Mouse (Mus musculus) heart, embryonic 14.5 days (tissue): ENCODE data around the gene Dmrtc1a. TPM values are rescaled to one million over a fixed set of nuclear protein-coding genes. Genes with fewer than 3 reads are reported as not detected.
A peak's percentile ranks its signal among the peaks of the same experiment; 100 is the strongest.
"Not testable (repeated sequence)": the region's sequence is repeated elsewhere in the genome, so short reads cannot be mapped to it uniquely, and the experiment has no call there.

Experiments
- ATAC-seq: fragments of 200-750 bp; cut with Nextera tagmentation; 2 replicates; pipeline ENCODE4 v1.8.0; 2017; ENCODE audit warnings: low read depth, moderate TSS enrichment; ENCODE audit not compliant: insufficient number of reproducible peaks, insufficient read depth, low FRiP score
- H3K27ac ChIP-seq, 2 experiments: fragments of 200-500 bp in 1 of 2; fragments of 300-500 bp in 1 of 2; sonication (generic) in 1 of 2; replicated peaks in 1 of 2; 2 replicates each; pipeline ENCODE4 v1.5.1; 2012 to 2014; ENCODE audit warnings: low read depth in 2 of 2, low read length in 2 of 2, control low read depth in 1 of 2, mild to moderate bottlenecking in 1 of 2, mixed read lengths in 1 of 2; ENCODE audit not compliant: control insufficient read depth in 1 of 2, insufficient read depth in 1 of 2
- H3K27me3 ChIP-seq: fragments of 300-500 bp; sonication (generic); 2 replicates; pipeline ENCODE4 v1.6.1; 2014; ENCODE audit warnings: mild to moderate bottlenecking, low read length, control low read depth; ENCODE audit not compliant: control insufficient read depth, insufficient read depth
- H3K36me3 ChIP-seq: fragments of 300-500 bp; sonication (generic); 2 replicates; pipeline ENCODE4 v1.6.1; 2014; ENCODE audit warnings: mild to moderate bottlenecking, control low read depth, low read length, mixed read lengths; ENCODE audit not compliant: control insufficient read depth, insufficient read depth
- H3K4me1 ChIP-seq, 2 experiments: fragments of 200-500 bp in 1 of 2; fragments of 300-500 bp in 1 of 2; sonication (generic) in 1 of 2; 2 replicates each; pipeline ENCODE4 v1.6.1; 2012 to 2014; ENCODE audit warnings: low read length in 2 of 2, control low read depth in 1 of 2, mixed read lengths in 1 of 2; ENCODE audit not compliant: control insufficient read depth in 2 of 2, insufficient read depth in 2 of 2
- H3K4me2 ChIP-seq: fragments of 300-500 bp; sonication (generic); 2 replicates; pipeline ENCODE4 v1.6.1; 2014; ENCODE audit warnings: mild to moderate bottlenecking, low read length
- H3K4me3 ChIP-seq, 2 experiments: fragments of 200-500 bp in 1 of 2; fragments of 300-500 bp in 1 of 2; sonication (generic) in 1 of 2; 2 replicates each; pipeline ENCODE4 v1.5.1; 2012 to 2014; ENCODE audit warnings: low read length in 2 of 2, mild to moderate bottlenecking in 2 of 2, control low read depth in 1 of 2, low read depth in 1 of 2, moderate library complexity in 1 of 2; ENCODE audit not compliant: control insufficient read depth in 1 of 2, insufficient read depth in 1 of 2
- H3K9ac ChIP-seq: fragments of 300-500 bp; sonication (generic); 2 replicates; pipeline ENCODE4 v1.6.1; 2014; ENCODE audit warnings: mild to moderate bottlenecking, low read length
- H3K9me3 ChIP-seq: fragments of 300-500 bp; sonication (generic); 2 replicates; pipeline ENCODE4 v1.6.1; 2016; ENCODE audit warnings: low read length, control low read depth; ENCODE audit not compliant: control insufficient read depth
- WGBS: fragments of 180-500 bp; shearing (Covaris S2); extraction: QIAGEN DNeasy Blood & Tissue Kit; methylation state at CpG from one replicate; pipeline ENCODE4 v1.1.7; 2014; 5-methylcytosine and 5-hydroxymethylcytosine counted together
- polyA plus RNA-seq: library from polyadenylated mRNA; unstranded; fragments of >200 nt; fragmentation: Nextera tagmentation; extraction: Ambion mirVana; gene quantifications from 2 replicates; pipeline ENCODE4 v1.2.1, GENCODE M21; 2014

Dmrtc1a gene
- polyA plus RNA-seq, result 0.49 and 0.63 TPM in 2 replicates

DNA sequence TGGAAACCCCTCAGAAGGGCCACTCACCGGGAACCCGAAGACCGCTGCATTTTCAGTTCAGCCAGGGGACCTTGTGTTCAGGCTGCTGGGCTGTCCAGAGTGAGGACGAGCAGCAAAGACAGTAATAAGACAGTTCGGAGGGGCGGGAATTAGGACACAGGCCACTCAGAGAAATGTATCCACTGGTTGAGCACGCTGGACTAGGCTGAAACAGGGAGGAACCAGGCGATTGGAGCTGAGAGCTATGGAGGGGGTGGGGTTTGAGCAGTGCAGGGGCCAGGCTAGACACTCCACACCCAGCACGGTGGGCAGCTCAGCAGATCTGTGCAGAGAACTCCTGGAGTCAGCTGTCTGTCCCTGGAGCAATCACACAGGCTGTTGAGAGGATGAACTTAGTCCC lies at the start of gene Dmrtc1a, which contains the start of gene 1700011M02Rik:
TSS of gene Dmrtc1a (minus strand) at position 101 of the 400 bp plus-strand sequence.
TSS of gene 1700011M02Rik (plus strand) at position 319 of the 400 bp plus-strand sequence.
- not testable (repeated sequence) for H3K9ac ChIP-seq, H3K9me3 ChIP-seq, H3K27ac ChIP-seq, H3K27me3 ChIP-seq, H3K4me1 ChIP-seq, H3K4me2 ChIP-seq, ATAC-seq, H3K4me3 ChIP-seq, H3K36me3 ChIP-seq
- 67% methylated on average over 3 of the region's 9 CpGs for WGBS

DNA sequence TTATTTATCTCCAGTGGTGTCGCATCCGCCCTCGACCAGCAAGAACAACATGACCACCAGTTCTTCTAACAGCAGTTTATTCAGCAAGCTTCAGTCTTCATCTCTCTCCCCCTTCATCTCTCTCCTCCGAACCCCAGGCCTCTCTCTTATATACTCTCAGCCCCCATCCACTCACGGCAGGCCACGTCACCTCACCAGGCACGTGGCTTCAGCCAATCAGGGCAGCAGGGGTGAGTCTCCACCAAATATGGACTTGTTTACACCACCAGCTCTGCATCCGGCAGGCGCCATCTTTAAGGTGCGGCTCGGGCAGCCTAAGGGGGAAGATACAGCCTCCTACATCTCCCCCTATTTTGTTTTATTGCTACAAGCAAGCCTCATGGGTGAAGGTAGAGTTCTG lies 41.6 kb upstream of the Dmrtc1a start:
- not testable (repeated sequence) for H3K4me2 ChIP-seq, H3K27me3 ChIP-seq, H3K9me3 ChIP-seq, ATAC-seq, H3K9ac ChIP-seq, H3K4me1 ChIP-seq, H3K27ac ChIP-seq, H3K36me3 ChIP-seq, H3K4me3 ChIP-seq
- WGBS, result 82% methylated on average over 11 of the region's 11 CpGs

DNA sequence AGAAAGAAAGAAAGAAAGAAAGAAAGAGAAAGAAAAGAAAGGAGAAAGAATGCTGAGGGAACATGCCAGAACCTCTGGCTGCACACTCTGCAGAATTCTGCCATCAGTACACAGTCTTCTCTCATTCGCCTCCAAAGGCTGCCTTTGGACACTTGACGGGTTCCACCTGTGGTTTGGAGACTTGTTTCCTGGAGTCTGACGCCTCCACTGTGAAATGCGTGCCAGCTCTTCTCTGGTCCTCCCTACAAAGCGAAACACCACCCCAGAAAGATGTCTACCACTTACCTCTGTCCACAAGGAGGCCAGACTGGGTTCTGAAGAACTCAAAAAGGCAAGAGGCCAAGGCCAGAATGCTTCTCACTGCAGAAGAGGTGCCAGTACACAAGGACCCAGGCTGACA lies 28.3 kb upstream of the Dmrtc1a start:
- H3K4me1 ChIP-seq, result peaks cover 0 to 2% of the 10 kb centered on the region in 2 experiments; a peak in 1 of 4 replicates
- no peak overlapping the region for H3K9ac ChIP-seq
- peaks cover 18% of the 10 kb centered on the region for H3K27me3 ChIP-seq
- H3K9me3 ChIP-seq, result no peaks in the 10 kb centered on the region
- no peak overlapping the region for H3K4me3 ChIP-seq
- no peak for ATAC-seq
- no peak overlapping the region for H3K27ac ChIP-seq
- 57% methylated on average over 5 of the region's 5 CpGs for WGBS
- no peak overlapping the region for H3K4me2 ChIP-seq
- H3K36me3 ChIP-seq, result no peaks in the 10 kb centered on the region

DNA sequence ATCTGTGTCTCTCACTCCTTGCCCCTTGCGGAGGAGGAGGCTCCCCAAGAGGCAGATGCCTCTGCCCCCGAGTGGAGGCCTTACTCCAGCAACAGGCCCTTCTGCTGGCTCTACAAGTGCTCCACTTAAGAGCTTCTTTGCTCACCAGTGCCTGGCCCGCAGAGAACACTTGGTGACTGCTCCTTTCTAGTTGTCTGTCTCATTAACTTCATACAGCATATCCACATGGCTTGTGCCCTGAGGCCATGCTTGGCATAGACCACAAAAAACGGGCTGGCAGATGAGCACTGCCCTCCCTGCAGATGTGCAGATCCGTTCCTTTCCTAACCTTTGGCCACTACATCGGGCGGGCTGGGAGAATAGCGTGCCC lies 25.9 kb upstream of the Dmrtc1a start:
- peak overlapping the region; percentile 87 for H3K4me2 ChIP-seq
- no peak for ATAC-seq
- H3K4me3 ChIP-seq, result peak overlapping the region; percentile 51 to 62; a peak in 2 of 4 replicates
- 59% methylated on average over 8 of the region's 8 CpGs for WGBS
- H3K27ac ChIP-seq, result no peak overlapping the region
- H3K9me3 ChIP-seq, result no peaks in the 10 kb centered on the region
- H3K36me3 ChIP-seq, result no peaks in the 10 kb centered on the region
- no peak overlapping the region for H3K9ac ChIP-seq
- H3K4me1 ChIP-seq, result peaks cover 0 to 2% of the 10 kb centered on the region in 2 experiments; a peak in 1 of 4 replicates
- H3K27me3 ChIP-seq, result peaks cover 18% of the 10 kb centered on the region

DNA sequence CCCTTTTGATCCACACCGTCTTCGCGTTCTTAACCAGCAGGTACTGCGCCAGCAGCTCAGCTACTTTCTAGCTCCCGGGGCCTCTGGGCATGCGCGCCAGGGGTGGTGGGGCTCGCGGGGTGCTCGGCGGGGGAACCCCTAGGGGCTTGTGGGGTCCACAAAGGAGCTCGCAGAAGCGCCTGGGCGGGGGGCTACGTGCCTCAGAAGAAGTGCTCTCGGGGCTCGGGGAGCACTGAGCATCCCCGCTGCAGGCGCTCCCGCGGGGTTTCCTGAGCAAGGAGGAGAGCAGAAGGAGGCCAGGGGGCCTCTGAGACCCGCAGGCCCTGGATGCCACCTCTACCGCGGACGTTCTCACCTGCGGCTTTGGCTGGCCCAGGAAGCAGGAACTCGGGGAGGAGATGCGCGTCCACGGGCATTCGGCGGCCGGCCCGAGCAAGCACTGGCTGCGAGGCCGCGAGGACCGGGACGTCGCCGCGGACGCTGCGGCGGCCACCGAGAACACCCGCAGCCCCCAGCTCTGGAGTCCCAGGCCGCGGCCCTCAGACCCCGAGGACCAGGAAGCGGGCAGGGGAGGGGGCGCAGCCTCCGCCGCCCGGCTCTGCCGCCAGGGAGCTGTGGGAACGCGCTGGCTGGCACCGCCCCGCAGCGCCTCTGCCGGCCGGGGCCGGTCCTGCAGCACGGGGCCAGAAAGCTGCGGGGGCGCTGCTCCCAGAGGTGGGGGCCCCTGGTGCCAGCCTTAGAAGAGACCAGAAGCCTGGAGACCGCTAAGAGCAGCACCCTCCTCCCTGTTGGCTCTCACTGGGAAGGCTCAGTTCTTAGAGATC lies 25.3 kb upstream of the Dmrtc1a start:
- Histone ChIP-seq H3K4me3 (peak overlapping the region; percentile 51 to 62), H3K4me2 (peak overlapping the region; percentile 87), H3K4me1 (peaks cover 0 to 2% of the 10 kb centered on the region in 2 experiments; a peak in 1 of 4 replicates), H3K27me3 (peaks cover 18% of the 10 kb centered on the region), H3K36me3 (no peaks in the 10 kb centered on the region), H3K9me3 (no peaks in the 10 kb centered on the region), H3K9ac (peak overlapping the region; percentile 67), H3K27ac (no peak overlapping the region)
- ATAC-seq, result no peak
- WGBS, result 17% methylated on average over 63 of the region's 68 CpGs

DNA sequence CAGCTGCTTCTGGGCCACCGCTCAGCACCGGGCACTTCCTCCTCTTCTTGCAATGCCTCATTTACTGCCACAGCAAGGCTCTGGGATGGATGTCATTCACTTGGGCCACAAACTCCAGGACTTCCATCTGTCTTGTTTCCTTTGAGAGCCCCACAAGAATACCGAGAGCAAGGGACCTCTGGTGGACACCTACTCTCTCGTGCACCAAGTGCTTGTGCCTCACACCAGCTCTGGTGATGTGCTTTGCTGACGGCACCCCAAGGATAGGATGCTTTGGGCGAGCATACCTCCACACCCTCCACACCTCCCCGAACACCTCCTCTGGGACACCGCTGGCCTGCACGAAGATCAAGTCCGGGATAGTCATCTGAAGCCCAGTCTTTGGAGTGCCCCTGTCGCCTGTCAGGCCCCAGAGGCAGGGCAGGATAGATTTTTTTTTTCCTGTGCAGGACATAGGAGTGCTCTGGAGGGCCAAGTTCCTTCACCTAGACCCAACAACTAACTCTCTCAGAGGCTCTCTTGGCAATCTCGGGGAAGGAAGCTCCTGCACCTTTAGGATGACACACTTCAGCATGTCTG lies 24.6 kb upstream of the Dmrtc1a start:
- H3K9me3 ChIP-seq, result no peaks in the 10 kb centered on the region
- H3K4me3 ChIP-seq, result peak overlapping the region; percentile 51 to 62
- 46% methylated on average over 12 of the region's 12 CpGs for WGBS
- no peaks in the 10 kb centered on the region for H3K36me3 ChIP-seq
- H3K4me1 ChIP-seq, result peaks cover 0 to 2% of the 10 kb centered on the region in 2 experiments; a peak in 1 of 4 replicates
- ATAC-seq, result no peak
- peaks cover 18% of the 10 kb centered on the region for H3K27me3 ChIP-seq
- no peak overlapping the region for H3K9ac ChIP-seq
- peak overlapping the region; percentile 87 for H3K4me2 ChIP-seq
- H3K27ac ChIP-seq, result no peak overlapping the region

DNA sequence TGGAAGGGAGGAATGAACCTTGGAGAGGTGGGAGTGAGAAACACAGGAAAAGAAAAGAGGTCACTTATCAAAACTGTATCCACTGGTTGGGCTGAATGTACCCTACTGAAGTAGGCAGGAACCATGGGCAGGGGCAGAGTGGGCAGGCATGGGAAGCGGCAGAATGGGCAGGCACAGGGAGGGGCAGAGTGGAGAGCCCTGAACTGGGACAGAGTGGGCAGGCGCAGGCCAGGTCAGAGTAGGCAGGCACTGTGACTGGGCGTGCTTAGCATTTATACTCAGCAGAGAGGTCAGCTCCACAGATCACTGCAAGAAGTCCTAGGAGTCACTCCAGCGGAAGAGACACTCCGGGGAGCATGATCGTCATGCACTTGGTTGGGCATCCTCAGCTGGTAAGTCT lies 19.6 kb upstream of the Dmrtc1a start, which contains the start of gene 1700018G05Rik:
TSS of gene 1700018G05Rik (plus strand) at position 301 of the 400 bp plus-strand sequence.
- H3K4me3 ChIP-seq, H3K4me1 ChIP-seq, ATAC-seq, H3K27me3 ChIP-seq, H3K36me3 ChIP-seq, H3K27ac ChIP-seq, H3K9ac ChIP-seq, H3K4me2 ChIP-seq, H3K9me3 ChIP-seq: not testable (repeated sequence)
- 85% methylated on average over 6 of the region's 6 CpGs for WGBS
